In the genomic region with DNA sequence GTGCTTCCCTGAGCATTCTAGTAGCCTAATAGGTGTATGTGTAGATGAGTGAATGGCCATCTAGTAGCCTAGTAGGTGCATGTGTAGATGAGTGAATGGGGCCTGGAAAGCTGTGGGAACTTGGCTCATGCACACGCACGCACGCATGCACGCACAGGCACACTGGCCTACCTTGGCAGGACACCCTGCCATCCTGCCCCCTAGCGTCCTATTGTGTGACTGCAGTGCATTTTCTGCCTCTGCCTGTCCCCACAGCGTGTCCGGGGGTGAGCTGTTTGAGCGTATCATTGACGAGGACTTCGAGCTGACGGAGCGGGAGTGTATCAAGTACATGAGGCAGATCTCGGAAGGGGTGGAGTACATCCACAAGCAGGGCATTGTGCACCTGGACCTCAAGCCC, we compare ENCODE assay signal across 13 mouse cellular contexts. TPM values are rescaled to one million over a fixed set of nuclear protein-coding genes. Genes with fewer than 3 reads are reported as not detected.
A peak's percentile ranks its signal among the peaks of the same experiment; 100 is the strongest.
DNase-seq lines count a peak whose midpoint lies in the region; ATAC-seq and TF ChIP-seq lines count a peak whose summit lies in the region.
"Had no signal": no experiment of that assay in that cellular context is flagged by ENCODE, and none has a peak within 500 bp of the region (broad histone marks: within the 10 kb centered on the region; RNA-seq: fewer than 3 reads in every experiment).

No protein-coding gene starts in this region.

- no peaks in the 10 kb centered on the region for H3K36me3 ChIP-seq in forebrain, postnatal 0 days (ENCODE audit: insufficient read depth)
- H3K36me3 ChIP-seq in forebrain, embryonic 13.5 days (ENCODE audit: poor library complexity, severe bottlenecking) = no peaks in the 10 kb centered on the region
- H3K36me3 ChIP-seq in liver, embryonic 14.5 days (replicated peaks; ENCODE audit: control insufficient read depth, insufficient read depth, low read depth) = no peaks in the 10 kb centered on the region
- H3K36me3 ChIP-seq in C2C12 (ENCODE audit: control insufficient read depth, insufficient read depth) = no peaks in the 10 kb centered on the region
- H3K36me3 ChIP-seq: embryonic facial prominence, embryonic 13.5 days; hindbrain, embryonic 10.5 days; neural tube, embryonic 12.5 days had no signal

- WGBS in forebrain, postnatal 0 days = 80% methylated on average over 13 of the region's 13 CpGs
- 79% methylated on average over 13 of the region's 13 CpGs for WGBS in forebrain, embryonic 13.5 days
- WGBS in liver, embryonic 14.5 days (ENCODE audit: insufficient replicate concordance) = 72% methylated on average over 13 of the region's 13 CpGs

- TF ChIP-seq POLR2A in cortical plate, adult 2 months (IDR thresholded peaks at IDR 0.05; ENCODE audit: extremely low read depth, insufficient read depth, low read length) = no peak

- peak; percentile 43 for TF ChIP-seq CTCF in forebrain, postnatal 0 days (IDR thresholded peaks at IDR 0.05; ENCODE audit: low read depth)
- TF ChIP-seq CTCF in liver, embryonic 14.5 days (IDR thresholded peaks at IDR 0.05; ENCODE audit: low read depth) = peak; percentile 83
- TF ChIP-seq CTCF in C2C12 (IDR thresholded peaks at IDR 0.05; ENCODE audit: control insufficient read depth, insufficient read depth, insufficient read length) = peak; percentile 54
- TF ChIP-seq CTCF in cortical plate, adult 2 months (IDR thresholded peaks at IDR 0.05; ENCODE audit: extremely low read depth, insufficient read depth, low read length) = peak; percentile 36

- no peaks in the 10 kb centered on the region for H3K79me3 ChIP-seq in C2C12 (ENCODE audit: low read depth)

- ATAC-seq in forebrain, postnatal 0 days = no peak
- ATAC-seq in forebrain, embryonic 13.5 days = no peak
- ATAC-seq in liver, embryonic 14.5 days (ENCODE audit: insufficient read depth) = no peak
- ATAC-seq in erythroid progenitor cell, adult 5-6 weeks (replicated peaks; ENCODE audit: low FRiP score, poor library complexity, severe bottlenecking) = no peak

- no peaks in the 10 kb centered on the region for H3K9me3 ChIP-seq in forebrain, postnatal 0 days (ENCODE audit: low read length)
- H3K9me3 ChIP-seq in forebrain, embryonic 13.5 days (replicated peaks) = no peaks in the 10 kb centered on the region
- no peaks in the 10 kb centered on the region for H3K9me3 ChIP-seq in liver, embryonic 14.5 days (ENCODE audit: control insufficient read depth, low read length)
- H3K9me3 ChIP-seq: embryonic facial prominence, embryonic 13.5 days; hindbrain, embryonic 10.5 days; lung, embryonic 15.5 days; neural tube, embryonic 12.5 days had no signal

- H3ac ChIP-seq in C2C12 (ENCODE audit: control insufficient read depth, insufficient read length, low read depth) = no peak overlapping the region

- no peak overlapping the region for H3K9ac ChIP-seq in forebrain, postnatal 0 days
- H3K9ac ChIP-seq in forebrain, embryonic 13.5 days = no peak overlapping the region
- no peak overlapping the region for H3K9ac ChIP-seq in liver, embryonic 14.5 days (replicated peaks)
- H3K9ac ChIP-seq: embryonic facial prominence, embryonic 13.5 days; lung, embryonic 15.5 days; neural tube, embryonic 12.5 days had no signal

- no peak overlapping the region for H3K4me2 ChIP-seq in forebrain, postnatal 0 days (ENCODE audit: low read depth)
- no peak overlapping the region for H3K4me2 ChIP-seq in forebrain, embryonic 13.5 days
- no peak overlapping the region for H3K4me2 ChIP-seq in liver, embryonic 14.5 days (ENCODE audit: low read depth)
- H3K4me2 ChIP-seq: embryonic facial prominence, embryonic 13.5 days; lung, embryonic 15.5 days; neural tube, embryonic 12.5 days had no signal

- no peaks in the 10 kb centered on the region for H3K79me2 ChIP-seq in C2C12 (ENCODE audit: control insufficient read depth, insufficient read depth)

- H3K4me1 ChIP-seq in forebrain, postnatal 0 days (ENCODE audit: insufficient read depth) = no peaks in the 10 kb centered on the region
- H3K4me1 ChIP-seq in forebrain, embryonic 13.5 days = no peaks in the 10 kb centered on the region
- no peaks in the 10 kb centered on the region for H3K4me1 ChIP-seq in liver, embryonic 14.5 days (replicated peaks; ENCODE audit: control insufficient read depth in 2 of 2, insufficient read depth in 2 of 2, low read length in 1 of 2)
- H3K4me1 ChIP-seq in cortical plate, adult 2 months (ENCODE audit: control insufficient read depth, insufficient read depth, low read length) = no peaks in the 10 kb centered on the region
- H3K4me1 ChIP-seq: lung, embryonic 15.5 days; neural tube, embryonic 12.5 days had no signal

- no peak overlapping the region for H3K4me3 ChIP-seq in forebrain, postnatal 0 days (ENCODE audit: low read depth, low read length)
- H3K4me3 ChIP-seq in forebrain, embryonic 13.5 days = no peak overlapping the region
- no peak overlapping the region for H3K4me3 ChIP-seq in liver, embryonic 14.5 days (ENCODE audit: insufficient read depth in 1 of 2, low read depth in 2 of 2, low read length in 2 of 2)
- no peak overlapping the region for H3K4me3 ChIP-seq in C2C12 (ENCODE audit: insufficient read depth, poor library complexity, severe bottlenecking)
- no peak overlapping the region for H3K4me3 ChIP-seq in cortical plate, adult 2 months (ENCODE audit: insufficient read depth, low read length)
- H3K4me3 ChIP-seq: embryonic facial prominence, embryonic 13.5 days; hindbrain, embryonic 10.5 days; lung, embryonic 15.5 days; neural tube, embryonic 12.5 days had no signal

- no peaks in the 10 kb centered on the region for H3K27me3 ChIP-seq in forebrain, postnatal 0 days (ENCODE audit: insufficient read depth, low read length)
- H3K27me3 ChIP-seq in forebrain, embryonic 13.5 days = no peaks in the 10 kb centered on the region
- H3K27me3 ChIP-seq in liver, embryonic 14.5 days (ENCODE audit: control insufficient read depth, insufficient read depth, low read length) = no peaks in the 10 kb centered on the region
- H3K27me3 ChIP-seq in C2C12 (ENCODE audit: control insufficient read depth, insufficient read depth, insufficient read length) = peaks cover 49% of the 10 kb centered on the region
- H3K27me3 ChIP-seq: embryonic facial prominence, embryonic 13.5 days; lung, embryonic 15.5 days; neural tube, embryonic 12.5 days had no signal

- no peak for TF ChIP-seq EP300 in liver, embryonic 14.5 days (IDR thresholded peaks at IDR 0.05; ENCODE audit: low read depth)

- DNase-seq in forebrain, postnatal 0 days = no peak
- DNase-seq in liver, embryonic 14.5 days (ENCODE audit: low read depth in 3 of 3, low spot score in 3 of 3) = no peak
- no peak for DNase-seq in liver
- no peak for DNase-seq in right cerebral cortex, postnatal 36 days (ENCODE audit: low spot score in 2 of 2)
- DNase-seq: layer of hippocampus, adult 9-11 months had no signal

- no peak overlapping the region for H3K27ac ChIP-seq in forebrain, postnatal 0 days (ENCODE audit: low read depth, low read length)
- no peak overlapping the region for H3K27ac ChIP-seq in forebrain, embryonic 13.5 days
- H3K27ac ChIP-seq in liver, embryonic 14.5 days = no peak overlapping the region
- H3K27ac ChIP-seq in cortical plate, adult 2 months (ENCODE audit: insufficient read depth, low read length) = no peak overlapping the region
- H3K27ac ChIP-seq: embryonic facial prominence, embryonic 13.5 days; hindbrain, embryonic 10.5 days; lung, embryonic 15.5 days; neural tube, embryonic 12.5 days had no signal

TF ChIP-seq in C2C12, 6 proteins besides CTCF, POLR2A, EP300 and RAD21:
- TF ChIP-seq MYOD1 (IDR thresholded peaks at IDR 0.05; ENCODE audit: control insufficient read depth, insufficient read length, low read depth) (no peak), CEBPB (IDR thresholded peaks at IDR 0.05; ENCODE audit: low read depth) (no peak), MAX (IDR thresholded peaks at IDR 0.05) (no peak), USF1 (IDR thresholded peaks at IDR 0.05; ENCODE audit: low read depth) (no peak), MYOG (IDR thresholded peaks at IDR 0.05; ENCODE audit: control insufficient read depth, extremely low read depth, insufficient read length) (no peak), FOSL1 (IDR thresholded peaks at IDR 0.05; ENCODE audit: insufficient read depth, low read length, poor library complexity, severe bottlenecking) (no peak)

RNA-seq across cellular contexts. Expression of a gene that starts 45.6 kb away (rescaled TPM):
- 13.5 and 13.9 TPM in 2 replicates for total RNA-seq in forebrain, postnatal 0 days (2014; rRNA removed)
- 46.3 and 50.4 TPM in 2 replicates for polyA plus RNA-seq in forebrain, postnatal 0 days (2015; fragmentation: Nextera tagmentation; extraction: Ambion mirVana)
- polyA plus RNA-seq in forebrain, embryonic 13.5 days (2015; fragmentation: Nextera tagmentation; extraction: Ambion mirVana) = 40.8 and 42.2 TPM in 2 replicates
- 16.2 and 33.4 TPM in 2 replicates for polyA plus RNA-seq in liver, embryonic 14.5 days (2012; rRNA removed)
- polyA plus RNA-seq in liver, embryonic 14.5 days (2014; fragmentation: Nextera tagmentation; extraction: Ambion mirVana) = 55.5 and 58.0 TPM in 2 replicates
- 35.9 TPM for polyA plus RNA-seq in C2C12 (2012; fragmentation: generic; extraction: Trizol)
- polyA plus RNA-seq in cortical plate, adult 2 months (2012; rRNA removed) = 38.2 and 42.7 TPM in 2 replicates
- 29.9 and 46.5 TPM in 2 replicates for total RNA-seq in erythroid progenitor cell, adult 5-6 weeks (2015; ENCODE audit: low replicate concordance)
- 3.0 and 5.6 TPM in 2 replicates for total RNA-seq in erythroid progenitor cell, adult 5-6 weeks (2017; ENCODE audit: low replicate concordance)
